Mouse (Mus musculus): ENCODE results near the gene Gm6169.
"Not testable (repeated sequence)": the region's sequence is repeated elsewhere in the genome, so short reads cannot be mapped to it uniquely, and the experiment has no call there.

The Gm6169 gene

DNA sequence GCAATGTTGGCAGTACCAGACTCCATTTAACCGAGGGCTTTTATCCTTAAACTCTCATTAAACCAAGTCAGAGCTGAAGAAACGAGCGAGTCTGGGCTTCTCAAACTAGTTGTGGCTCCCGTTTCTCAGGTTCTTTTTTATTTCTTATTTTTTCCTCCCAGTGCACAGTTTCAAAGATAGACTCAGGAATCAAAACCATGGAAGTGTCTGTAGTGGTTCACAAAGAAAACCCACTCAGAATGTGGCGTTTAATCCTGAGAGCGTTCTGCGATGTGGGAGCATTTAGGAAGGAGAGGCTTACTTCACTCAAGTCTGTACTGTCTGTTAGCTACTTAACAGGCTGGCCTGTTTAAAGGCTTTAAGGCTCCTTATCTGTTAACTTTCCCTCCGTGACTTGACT, 30.9 kb downstream of the Gm6169 start:
- DNase-seq, result no peak

DNA sequence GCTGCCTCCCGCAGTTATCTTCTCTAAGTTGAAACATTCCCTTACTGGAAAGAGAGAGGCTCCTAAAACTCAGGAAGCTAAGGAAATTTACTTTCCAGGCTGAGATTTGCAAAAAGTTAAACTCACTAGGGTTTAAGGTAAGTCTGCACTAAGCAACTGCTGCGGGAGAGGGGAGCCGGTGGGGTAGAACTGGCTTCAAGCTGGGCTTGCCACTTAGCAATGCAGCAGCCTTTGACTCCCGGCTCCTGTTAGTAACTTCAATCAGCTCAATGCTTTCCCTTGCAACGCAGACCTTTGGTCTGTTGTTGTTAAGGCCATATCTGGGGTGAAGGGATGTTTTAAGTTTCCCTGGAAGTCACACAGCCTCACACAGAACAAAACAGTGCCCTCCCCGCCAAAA, 31.3 kb downstream of the Gm6169 start:
- no peak for DNase-seq

DNA sequence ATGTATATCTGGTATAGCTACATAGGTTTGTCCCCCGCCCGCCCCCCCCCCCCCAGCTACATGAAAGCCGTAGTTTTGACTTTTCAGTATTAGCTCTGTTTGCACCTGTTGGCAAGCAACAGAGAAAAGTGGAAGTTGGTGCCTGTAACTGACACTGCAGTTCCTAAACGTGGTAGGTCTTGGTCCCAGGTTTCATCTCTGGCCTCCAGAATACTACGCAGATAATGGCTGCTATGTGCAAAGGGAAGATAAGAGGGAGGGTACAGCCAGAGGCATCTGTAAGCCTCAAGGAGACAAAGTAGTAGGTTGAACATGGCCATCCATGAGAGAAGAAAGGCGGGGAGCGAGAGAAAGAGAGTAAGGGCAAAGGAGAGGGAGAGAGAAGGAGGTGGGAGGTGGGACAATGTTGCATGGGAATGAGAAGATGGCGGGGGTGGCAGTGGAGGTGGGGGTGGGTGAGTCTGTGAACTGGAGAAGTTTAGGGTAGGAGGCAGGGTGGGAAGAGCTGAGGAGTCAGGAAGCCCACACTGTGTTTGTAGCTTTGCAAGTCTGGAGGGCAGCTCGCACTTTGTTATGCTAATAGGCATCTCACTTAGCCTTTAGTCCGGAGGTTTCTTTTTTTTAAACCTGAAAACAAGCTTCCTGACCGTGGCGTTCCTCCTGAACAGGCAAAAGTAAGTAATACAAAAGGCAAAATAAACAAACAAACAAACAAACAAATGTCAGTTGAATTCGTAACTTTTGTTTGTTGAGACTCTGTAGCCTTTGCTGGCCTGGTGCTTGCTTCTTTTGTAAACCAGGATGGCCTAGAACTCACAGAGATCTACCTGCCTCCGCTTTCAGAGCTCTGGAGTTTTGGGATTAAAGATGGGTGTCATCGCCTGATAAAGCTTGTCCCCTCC, 32.1 kb downstream of the Gm6169 start, which contains the start of gene Fam169a:
TSS of gene Fam169a (plus strand) at position 638 of the 902 bp plus-strand sequence.
- DNase-seq, result no peak

DNA sequence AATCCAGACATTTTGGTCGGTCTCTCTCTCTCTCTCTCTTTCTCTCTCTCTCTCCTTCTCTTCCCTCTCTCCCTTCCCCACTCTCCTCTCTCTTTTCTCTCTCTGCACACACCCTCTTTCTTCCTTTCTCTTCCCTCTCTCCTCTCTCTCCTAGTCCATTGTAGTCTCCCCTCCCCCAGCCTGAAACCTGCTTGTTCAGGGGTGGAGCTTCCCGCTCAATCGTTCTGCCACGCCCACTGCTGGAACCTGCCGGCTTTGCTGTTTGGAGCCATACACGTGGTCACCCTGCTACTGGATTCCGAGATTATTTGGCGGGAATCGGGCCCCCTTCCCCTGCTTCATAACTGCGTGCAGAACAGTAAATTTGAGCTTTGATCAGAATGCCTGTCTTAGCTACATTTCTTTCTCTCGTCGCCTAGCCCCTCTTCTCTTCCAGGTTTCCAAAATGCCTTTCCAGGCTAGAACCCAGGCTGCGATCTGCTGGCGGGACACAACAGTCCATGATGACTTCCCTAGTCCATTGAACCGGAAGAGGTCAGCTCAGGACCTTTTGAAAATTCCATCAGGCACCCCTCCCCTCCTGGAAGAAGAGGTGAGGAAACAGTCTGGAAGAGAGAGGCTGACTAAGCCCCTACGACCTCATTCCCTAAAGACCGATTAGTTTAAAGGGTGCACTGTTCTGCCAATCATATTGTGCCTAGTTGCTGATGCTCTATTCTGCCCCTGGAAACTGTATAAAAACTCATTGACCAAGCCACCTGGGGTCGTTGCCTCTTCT, 34.0 kb downstream of the Gm6169 start:
- not testable (repeated sequence) for DNase-seq

DNA sequence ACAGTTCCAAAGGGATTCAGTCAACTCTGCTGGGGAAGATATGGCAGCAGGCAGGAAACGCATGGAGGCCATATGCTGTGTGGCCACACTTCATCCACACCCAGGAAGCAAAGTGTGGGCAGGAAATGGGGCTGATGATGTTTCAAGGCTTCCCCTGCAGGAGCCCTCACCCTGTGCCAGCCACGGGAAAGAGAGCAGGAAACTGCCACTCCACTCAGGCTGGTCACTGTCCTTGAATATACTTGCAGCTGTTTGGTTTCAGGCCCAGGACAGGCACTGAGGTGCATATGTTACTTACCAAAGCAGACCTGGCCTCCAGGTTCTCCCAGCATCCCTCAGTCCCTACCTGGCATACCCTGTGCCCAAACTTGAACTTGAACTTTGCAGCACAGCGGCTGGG, 34.6 kb downstream of the Gm6169 start:
- no peak for DNase-seq

DNA sequence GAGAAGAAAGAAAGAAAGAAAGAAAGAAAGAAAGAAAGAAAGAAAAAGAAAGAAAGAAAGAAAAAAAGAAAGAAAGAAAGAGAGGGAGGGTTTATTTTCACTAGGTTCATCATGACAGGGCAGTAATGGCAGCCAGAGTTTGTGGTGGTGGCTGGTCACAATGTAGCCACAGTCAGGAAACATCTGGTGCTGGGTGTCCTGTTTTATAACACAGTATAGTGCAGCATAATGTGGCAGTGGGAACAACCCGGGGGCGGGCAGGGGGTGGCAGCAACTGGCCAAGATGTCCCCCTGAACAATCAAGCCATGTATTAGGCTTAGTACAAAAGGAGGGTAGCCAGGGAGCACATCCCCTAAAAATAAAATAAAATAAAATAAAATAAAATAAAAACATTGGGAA, 35.6 kb downstream of the Gm6169 start:
- DNase-seq, result no peak

DNA sequence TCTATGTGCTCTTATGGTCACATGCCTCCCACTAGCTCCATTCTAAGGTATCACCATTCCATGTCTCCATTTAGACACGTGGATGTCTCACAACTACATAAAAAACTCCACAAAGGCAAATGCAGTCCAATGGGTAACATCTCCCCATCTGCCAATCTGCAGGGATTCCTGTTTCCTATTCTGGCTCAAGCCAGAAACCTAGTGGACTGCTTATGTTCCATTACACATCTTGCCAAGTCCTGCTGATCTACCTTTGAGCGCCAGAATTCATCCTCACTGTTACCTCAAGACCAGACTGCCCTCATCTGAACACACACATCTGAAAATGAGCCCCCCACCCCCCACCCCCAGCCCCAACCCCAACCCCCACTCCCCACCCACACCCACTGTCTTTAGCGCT, 36.9 kb downstream of the Gm6169 start:
- peak; percentile 46 to 53 for DNase-seq

DNA sequence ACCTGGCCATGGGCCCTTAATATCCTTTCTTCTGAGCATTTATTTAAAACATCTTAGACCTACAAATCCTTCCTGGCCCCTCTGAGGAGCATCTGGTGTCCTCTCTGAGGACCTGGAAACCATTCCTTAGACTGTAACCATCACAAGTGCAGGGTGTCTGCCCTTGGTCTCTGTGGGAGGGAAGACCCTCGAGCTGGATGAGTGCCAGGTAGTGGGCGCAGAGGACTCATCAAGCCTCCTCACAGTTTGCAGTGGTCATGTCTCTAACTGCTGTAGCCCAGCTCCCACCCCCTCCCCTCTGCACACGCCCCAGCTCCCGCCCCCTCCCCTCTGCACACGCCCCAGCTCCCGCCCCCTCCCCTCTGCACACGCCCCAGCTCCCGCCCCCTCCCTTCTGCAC, 38.7 kb downstream of the Gm6169 start:
- no peak for DNase-seq

DNA sequence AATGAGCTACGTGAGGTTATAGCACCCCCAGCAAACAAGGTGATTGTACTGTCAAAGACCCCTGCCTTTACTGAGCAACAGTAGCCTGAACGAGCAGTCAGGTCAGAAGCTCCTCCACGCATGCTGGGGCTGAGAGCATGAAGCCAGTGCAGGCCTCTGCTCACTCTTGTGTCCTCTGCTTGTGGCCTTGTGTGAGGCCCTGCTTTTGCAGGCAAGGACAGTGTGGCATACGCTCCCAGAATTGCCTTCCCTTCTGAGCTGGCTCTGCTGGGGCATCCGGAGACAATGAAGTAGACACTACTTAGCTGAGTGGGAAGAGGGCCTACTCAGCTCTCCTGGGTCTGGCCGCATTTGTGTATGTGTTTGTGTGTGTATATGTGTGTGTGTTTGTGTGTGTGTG, 39.3 kb downstream of the Gm6169 start:
- DNase-seq, result no peak

DNA sequence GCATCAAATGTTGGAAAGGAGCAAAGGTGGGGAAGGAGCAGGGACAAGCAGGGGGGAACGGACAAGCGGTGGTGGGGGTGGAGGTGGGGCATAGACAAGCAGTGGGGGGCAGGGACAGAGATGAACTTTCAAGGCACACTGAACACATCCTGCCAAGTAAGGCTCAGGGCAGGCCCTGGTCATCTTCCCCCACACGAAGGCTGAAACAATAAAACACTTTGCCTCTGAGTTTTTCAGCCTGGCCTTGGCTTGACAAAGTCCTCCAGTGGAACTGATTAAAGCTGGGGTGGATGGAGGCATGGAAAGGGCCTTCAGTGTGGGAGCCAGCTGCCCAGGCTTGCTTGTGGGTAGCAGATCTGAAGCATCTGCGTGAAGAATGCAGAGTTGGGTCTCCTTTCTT, 41.2 kb downstream of the Gm6169 start:
- DNase-seq, result no peak

DNA sequence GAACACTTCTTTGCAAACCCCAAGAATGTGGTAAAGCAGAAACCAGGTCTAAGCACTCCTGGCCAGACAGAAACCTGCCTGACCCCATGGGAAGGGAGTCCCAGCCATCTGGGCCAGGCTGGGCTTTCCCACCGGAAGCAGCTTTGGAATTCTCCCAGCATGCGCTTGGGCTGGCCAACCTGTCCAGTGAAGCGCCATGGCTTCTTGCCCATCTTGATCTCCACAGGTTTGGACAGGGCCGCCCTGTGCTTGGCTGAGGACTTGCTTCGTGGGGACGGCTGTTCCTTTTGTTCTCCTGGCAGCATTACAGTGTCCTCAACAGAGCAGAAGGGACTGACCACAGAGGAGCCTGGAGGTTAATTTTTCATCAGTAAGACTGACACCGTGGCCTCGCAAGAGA, 45.2 kb downstream of the Gm6169 start:
- peak; percentile 72 to 74 for DNase-seq

DNA sequence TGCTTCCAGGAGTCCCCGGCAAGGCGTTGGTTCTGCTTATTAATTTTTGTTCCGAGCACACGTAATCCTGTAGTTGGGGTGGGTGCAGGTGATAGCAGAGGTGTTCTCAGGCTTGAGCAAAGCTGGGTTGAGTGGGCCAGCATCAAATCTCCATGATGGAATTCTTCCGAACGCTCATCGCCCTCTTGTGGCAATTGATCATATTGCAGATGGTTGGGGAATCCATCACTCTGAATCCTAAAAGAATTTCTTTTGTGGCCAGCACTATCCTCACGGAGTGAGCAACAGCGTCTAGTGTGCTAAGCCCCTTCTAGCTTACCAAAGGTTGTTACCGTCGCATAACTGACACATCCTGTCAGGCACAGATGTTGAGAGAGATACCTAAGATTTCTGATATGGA, 46.4 kb downstream of the Gm6169 start:
- DNase-seq, result peak; percentile 66 to 79

DNA sequence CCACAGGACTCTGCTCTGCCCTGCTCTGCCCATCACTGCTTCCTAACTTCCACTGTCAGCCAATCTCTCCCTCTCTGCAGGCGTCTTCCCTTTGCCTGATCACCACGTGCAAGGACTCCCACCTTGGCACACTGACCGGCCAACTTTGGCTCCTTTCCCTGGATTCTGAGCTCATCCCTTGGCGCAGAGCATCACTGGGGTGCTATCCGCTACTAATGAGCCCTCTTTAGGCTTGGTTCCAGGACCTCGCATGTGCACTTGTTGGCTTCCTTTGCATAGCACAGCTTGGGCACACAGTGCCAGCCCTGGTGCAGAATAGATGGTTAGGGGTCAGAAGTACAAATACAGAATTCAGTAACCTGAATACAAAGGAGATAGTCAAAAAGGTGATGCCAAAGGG, 47.9 kb downstream of the Gm6169 start:
- peak; percentile 77 to 78 for DNase-seq

Measured in cerebellum, postnatal 36 days (tissue).